Mouse (Mus musculus): ENCODE measurements around the gene Hsd17b13. TPM values are rescaled to one million over a fixed set of nuclear protein-coding genes. Genes with fewer than 3 reads are reported as not detected.

The Hsd17b13 gene
- polyA plus RNA-seq, 1 experiment, result 0.12 TPM

- no peak overlapping the region for H3K27ac ChIP-seq (ENCODE audit: control insufficient read depth, insufficient read depth, low read depth, low read length)
- no peaks in the 10 kb centered on the region for H3K27me3 ChIP-seq (ENCODE audit: control insufficient read depth, insufficient read depth, low read length)
- H3K36me3 ChIP-seq (ENCODE audit: control insufficient read depth, insufficient read depth, low read length), result no peaks in the 10 kb centered on the region
- H3K4me3 ChIP-seq (ENCODE audit: control insufficient read depth, low read depth, low read length), result no peak overlapping the region
- peaks cover 8% of the 10 kb centered on the region for H3K4me1 ChIP-seq (ENCODE audit: control insufficient read depth, insufficient read depth, low read length)
- TF ChIP-seq CTCF (IDR thresholded peaks at IDR 0.05; ENCODE audit: control insufficient read depth, insufficient read depth, insufficient replicate concordance, low read depth, low read length) (no peak), POLR2A (IDR thresholded peaks at IDR 0.05; ENCODE audit: control insufficient read depth, low read depth, low read length) (no peak)
These were observed 54.1 kb downstream of the Hsd17b13 start for GRCm38 (mm10) chr5:103923101-103923500.

GRCm38 (mm10) chr5:103922436-103922835 is 54.8 kb downstream of the Hsd17b13 start:
- TF ChIP-seq POLR2A (IDR thresholded peaks at IDR 0.05; ENCODE audit: control insufficient read depth, low read depth, low read length), result no peak
- no peak for TF ChIP-seq CTCF (IDR thresholded peaks at IDR 0.05; ENCODE audit: control insufficient read depth, insufficient read depth, insufficient replicate concordance, low read depth, low read length)
- no peak overlapping the region for H3K27ac ChIP-seq (ENCODE audit: control insufficient read depth, insufficient read depth, low read depth, low read length)
- no peak overlapping the region for H3K4me3 ChIP-seq (ENCODE audit: control insufficient read depth, low read depth, low read length)
- no peaks in the 10 kb centered on the region for H3K27me3 ChIP-seq (ENCODE audit: control insufficient read depth, insufficient read depth, low read length)
- H3K4me1 ChIP-seq (ENCODE audit: control insufficient read depth, insufficient read depth, low read length), result peaks cover 2% of the 10 kb centered on the region
- no peaks in the 10 kb centered on the region for H3K36me3 ChIP-seq (ENCODE audit: control insufficient read depth, insufficient read depth, low read length)

- H3K36me3 ChIP-seq (ENCODE audit: control insufficient read depth, insufficient read depth, low read length), result no peaks in the 10 kb centered on the region
- no peak overlapping the region for H3K4me3 ChIP-seq (ENCODE audit: control insufficient read depth, low read depth, low read length)
- H3K4me1 ChIP-seq (ENCODE audit: control insufficient read depth, insufficient read depth, low read length), result peaks cover 2% of the 10 kb centered on the region
- TF ChIP-seq CTCF (IDR thresholded peaks at IDR 0.05; ENCODE audit: control insufficient read depth, insufficient read depth, insufficient replicate concordance, low read depth, low read length), result no peak
- TF ChIP-seq POLR2A (IDR thresholded peaks at IDR 0.05; ENCODE audit: control insufficient read depth, low read depth, low read length), result no peak
- H3K27ac ChIP-seq (ENCODE audit: control insufficient read depth, insufficient read depth, low read depth, low read length), result no peak overlapping the region
- H3K27me3 ChIP-seq (ENCODE audit: control insufficient read depth, insufficient read depth, low read length), result no peaks in the 10 kb centered on the region
These were observed 57.7 kb downstream of the Hsd17b13 start for GRCm38 (mm10) chr5:103919497-103919896.

- Histone ChIP-seq H3K4me1 (ENCODE audit: control insufficient read depth, insufficient read depth, low read length) (peaks cover 2% of the 10 kb centered on the region), H3K27me3 (ENCODE audit: control insufficient read depth, insufficient read depth, low read length) (no peaks in the 10 kb centered on the region), H3K4me3 (ENCODE audit: control insufficient read depth, low read depth, low read length) (no peak overlapping the region), H3K27ac (ENCODE audit: control insufficient read depth, insufficient read depth, low read depth, low read length) (no peak overlapping the region), H3K36me3 (ENCODE audit: control insufficient read depth, insufficient read depth, low read length) (no peaks in the 10 kb centered on the region)
- no peak for TF ChIP-seq POLR2A (IDR thresholded peaks at IDR 0.05; ENCODE audit: control insufficient read depth, low read depth, low read length)
- no peak for TF ChIP-seq CTCF (IDR thresholded peaks at IDR 0.05; ENCODE audit: control insufficient read depth, insufficient read depth, insufficient replicate concordance, low read depth, low read length)
These were observed 59.0 kb downstream of the Hsd17b13 start for GRCm38 (mm10) chr5:103918233-103918632.

- Histone ChIP-seq H3K27ac (ENCODE audit: control insufficient read depth, insufficient read depth, low read depth, low read length) (no peak overlapping the region), H3K36me3 (ENCODE audit: control insufficient read depth, insufficient read depth, low read length) (no peaks in the 10 kb centered on the region)
- no peak for TF ChIP-seq POLR2A (IDR thresholded peaks at IDR 0.05; ENCODE audit: control insufficient read depth, low read depth, low read length)
- no peak for TF ChIP-seq CTCF (IDR thresholded peaks at IDR 0.05; ENCODE audit: control insufficient read depth, insufficient read depth, insufficient replicate concordance, low read depth, low read length)
These were observed 59.8 kb downstream of the Hsd17b13 start for GRCm38 (mm10) chr5:103917357-103917895.

GRCm38 (mm10) chr5:103916595-103917356 is 60.4 kb downstream of the Hsd17b13 start:
- Histone ChIP-seq H3K4me3 (ENCODE audit: control insufficient read depth, low read depth, low read length) (no peak overlapping the region), H3K36me3 (ENCODE audit: control insufficient read depth, insufficient read depth, low read length) (no peaks in the 10 kb centered on the region), H3K4me1 (ENCODE audit: control insufficient read depth, insufficient read depth, low read length) (peaks cover 2% of the 10 kb centered on the region), H3K27me3 (ENCODE audit: control insufficient read depth, insufficient read depth, low read length) (no peaks in the 10 kb centered on the region), H3K27ac (ENCODE audit: control insufficient read depth, insufficient read depth, low read depth, low read length) (no peak overlapping the region)
- TF ChIP-seq CTCF (IDR thresholded peaks at IDR 0.05; ENCODE audit: control insufficient read depth, insufficient read depth, insufficient replicate concordance, low read depth, low read length) (no peak), POLR2A (IDR thresholded peaks at IDR 0.05; ENCODE audit: control insufficient read depth, low read depth, low read length) (no peak)

More at GRCm38 (mm10) chr5:103917357-103917895, 59.8 kb downstream of the Hsd17b13 start:
- H3K4me1 ChIP-seq (ENCODE audit: control insufficient read depth, insufficient read depth, low read length), result peaks cover 2% of the 10 kb centered on the region
- no peaks in the 10 kb centered on the region for H3K27me3 ChIP-seq (ENCODE audit: control insufficient read depth, insufficient read depth, low read length)
- no peak overlapping the region for H3K4me3 ChIP-seq (ENCODE audit: control insufficient read depth, low read depth, low read length)

- no peaks in the 10 kb centered on the region for H3K36me3 ChIP-seq (ENCODE audit: control insufficient read depth, insufficient read depth, low read length)
- H3K4me1 ChIP-seq (ENCODE audit: control insufficient read depth, insufficient read depth, low read length), result peaks cover 7% of the 10 kb centered on the region
- H3K27me3 ChIP-seq (ENCODE audit: control insufficient read depth, insufficient read depth, low read length), result no peaks in the 10 kb centered on the region
- no peak overlapping the region for H3K27ac ChIP-seq (ENCODE audit: control insufficient read depth, insufficient read depth, low read depth, low read length)
- H3K4me3 ChIP-seq (ENCODE audit: control insufficient read depth, low read depth, low read length), result no peak overlapping the region
- TF ChIP-seq POLR2A (IDR thresholded peaks at IDR 0.05; ENCODE audit: control insufficient read depth, low read depth, low read length) (no peak), CTCF (IDR thresholded peaks at IDR 0.05; ENCODE audit: control insufficient read depth, insufficient read depth, insufficient replicate concordance, low read depth, low read length) (no peak)
These were observed 62.6 kb downstream of the Hsd17b13 start for GRCm38 (mm10) chr5:103914335-103915226.

Data from testis, adult 2 months (tissue).